Mouse (Mus musculus) cerebellum, adult 9-10 months (tissue): ENCODE results near the gene Ccdc172.

Experiments used
- DNase-seq: peaks from one replicate; pipeline ENCODE4 v3.0.0; 2022

The Ccdc172 gene

DNA sequence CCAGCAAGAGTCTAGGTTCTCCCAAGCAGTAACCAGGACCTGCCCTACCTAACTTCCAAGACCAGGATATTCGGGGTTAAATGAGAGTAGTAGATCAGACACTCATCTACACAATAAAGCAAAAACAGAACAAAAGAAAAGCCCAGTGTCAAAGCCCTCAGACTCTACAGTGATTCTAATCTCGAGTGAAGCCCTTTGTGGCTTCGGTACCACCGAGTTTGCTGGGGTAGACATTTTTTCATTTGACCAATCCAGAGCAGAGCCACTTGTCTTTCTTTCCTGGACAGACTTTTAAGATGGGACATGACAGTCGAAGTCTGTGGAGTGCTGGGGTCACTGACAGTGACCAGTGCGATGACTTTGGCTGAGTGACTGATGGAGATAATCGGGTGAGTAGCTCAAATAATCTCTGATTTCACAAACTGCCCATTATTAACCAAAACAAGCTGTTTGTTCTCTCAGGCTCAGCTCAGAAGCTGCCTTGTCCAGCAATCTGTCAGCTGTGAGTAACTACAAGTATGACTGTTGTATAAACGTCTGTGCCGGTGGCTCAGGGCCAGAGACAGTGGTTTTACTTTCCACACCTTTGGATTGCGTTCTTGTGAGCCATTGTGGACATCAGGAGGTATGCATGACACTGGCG, 60.8 kb downstream of the Ccdc172 start:
- no peak for DNase-seq

DNA sequence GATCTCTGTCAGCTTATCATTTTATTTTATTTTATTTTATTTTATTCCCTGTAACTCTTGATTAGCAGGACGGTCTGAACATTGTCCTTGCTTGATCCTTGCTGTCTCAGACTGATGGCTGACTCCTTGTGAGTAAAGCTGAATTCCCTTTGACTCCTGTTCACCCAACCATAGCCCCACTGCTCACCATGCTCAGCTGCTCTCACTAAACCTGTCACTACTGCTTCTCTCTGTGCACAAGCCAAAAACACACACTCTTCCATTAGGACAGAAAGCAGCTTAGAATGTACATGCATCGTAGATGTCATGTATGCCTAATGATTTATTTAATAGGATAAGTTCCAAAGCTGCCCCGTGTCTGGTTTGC, 61.3 kb downstream of the Ccdc172 start:
- no peak for DNase-seq

DNA sequence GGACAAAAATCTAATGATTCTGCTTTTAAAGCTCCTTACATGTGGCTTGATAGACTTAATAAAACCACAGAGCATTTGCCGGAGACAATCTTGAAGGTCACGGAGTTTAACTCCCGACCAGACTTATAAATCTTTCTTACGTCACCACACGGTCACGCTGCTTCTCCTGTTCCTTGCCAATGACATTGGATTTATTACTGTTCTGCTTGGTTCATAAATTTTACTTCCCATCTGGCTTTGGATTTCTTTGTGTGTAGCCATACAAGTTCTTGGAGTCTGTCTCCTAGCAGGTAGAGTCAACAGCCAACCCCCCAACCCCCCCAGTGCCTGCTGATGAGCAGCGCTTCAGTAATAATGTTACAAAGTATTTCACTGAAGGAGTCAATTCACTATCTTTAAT, 70.2 kb downstream of the Ccdc172 start:
- no peak for DNase-seq

DNA sequence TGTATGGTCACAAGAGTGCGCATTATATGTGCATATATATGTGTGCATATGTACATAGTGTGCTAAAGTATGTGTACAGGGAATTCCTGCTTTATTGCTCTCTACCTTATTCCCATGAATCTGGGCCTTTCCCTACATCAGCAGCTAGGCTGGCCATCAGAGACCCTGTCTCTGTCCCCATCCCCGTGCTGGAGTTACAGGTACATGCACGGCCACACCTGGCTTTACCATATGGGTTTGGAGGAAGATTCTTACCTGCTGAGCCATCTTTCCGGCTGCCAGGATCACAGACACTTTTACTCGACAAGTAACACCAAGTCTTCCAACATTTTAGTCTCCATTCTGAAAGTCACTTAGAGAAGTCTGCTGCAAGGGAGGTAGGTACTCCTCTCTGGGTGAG, 71.2 kb downstream of the Ccdc172 start:
- no peak for DNase-seq

DNA sequence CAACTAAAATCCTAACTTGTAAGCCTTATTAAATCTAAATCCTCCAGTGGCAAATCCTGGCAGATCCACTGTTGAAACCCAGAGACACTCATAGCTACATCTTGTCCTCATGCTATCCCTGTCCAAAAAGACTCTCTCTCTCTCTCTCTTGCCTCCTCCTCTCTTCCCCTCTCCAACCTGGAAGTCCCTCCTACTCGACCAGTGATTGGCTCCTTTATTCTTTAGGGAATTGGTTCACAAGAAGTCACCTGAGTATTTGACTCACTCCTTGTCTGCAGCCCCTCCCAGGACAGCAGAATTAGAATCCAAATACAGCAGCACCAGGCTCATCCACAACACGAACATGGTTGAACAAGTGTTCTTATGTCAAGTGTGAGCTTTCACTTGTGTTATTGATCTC, 74.3 kb downstream of the Ccdc172 start:
- no peak for DNase-seq

DNA sequence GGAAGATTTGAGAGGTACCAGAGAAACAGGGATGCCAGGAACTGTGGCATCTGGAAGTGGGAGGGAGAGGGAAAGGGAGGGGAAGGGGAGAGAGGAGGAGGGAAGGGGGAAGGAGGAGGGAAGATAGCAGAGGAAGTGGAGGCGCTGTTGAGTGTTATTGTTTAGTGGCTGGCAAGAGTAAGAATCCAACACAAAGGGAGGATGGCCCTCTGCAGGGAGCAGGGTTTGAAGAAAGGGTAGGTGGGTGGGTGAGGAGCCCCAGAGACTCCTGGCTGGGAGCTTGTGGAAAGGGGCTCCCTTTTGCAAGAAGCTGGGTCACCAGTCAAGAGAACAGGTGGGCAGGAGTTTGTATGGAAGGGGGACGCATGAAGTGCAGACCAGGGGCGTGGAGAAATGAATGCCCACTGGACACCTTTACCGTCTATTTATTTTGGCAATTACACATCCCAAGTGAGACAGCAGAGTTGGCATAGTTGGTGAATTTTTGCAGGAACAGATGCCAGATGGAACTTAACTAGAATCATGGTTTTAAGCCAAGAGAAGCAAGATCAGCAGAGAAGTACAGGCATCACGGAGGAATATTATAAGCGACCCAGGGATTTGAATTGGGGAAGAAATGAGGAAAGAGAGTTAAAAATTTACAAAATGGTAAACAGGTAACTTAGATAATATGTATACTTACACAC, 78.6 kb downstream of the Ccdc172 start:
- DNase-seq, result no peak

DNA sequence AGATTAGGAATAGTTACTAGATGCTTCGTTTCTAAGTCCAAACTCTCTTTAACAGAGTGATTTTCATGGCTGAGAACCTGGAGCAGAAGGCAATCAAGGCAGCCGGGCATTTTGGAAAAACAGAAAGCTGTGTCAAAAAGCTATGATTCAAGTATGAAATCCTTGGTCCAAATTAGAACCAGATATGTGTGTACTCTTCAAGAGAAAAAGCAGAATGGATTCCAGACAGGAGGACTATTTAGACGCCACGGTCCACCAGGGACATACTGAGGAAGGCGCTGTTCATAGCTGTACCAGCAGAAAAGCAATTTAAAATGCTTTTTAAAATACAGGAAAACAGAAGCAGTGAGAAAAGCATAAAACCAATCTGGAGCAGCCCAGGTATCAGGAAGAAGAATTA, 88.6 kb downstream of the Ccdc172 start:
- DNase-seq, result no peak
